Comparison of ENCODE assay signal across 18 mouse cellular contexts in the genomic region with DNA sequence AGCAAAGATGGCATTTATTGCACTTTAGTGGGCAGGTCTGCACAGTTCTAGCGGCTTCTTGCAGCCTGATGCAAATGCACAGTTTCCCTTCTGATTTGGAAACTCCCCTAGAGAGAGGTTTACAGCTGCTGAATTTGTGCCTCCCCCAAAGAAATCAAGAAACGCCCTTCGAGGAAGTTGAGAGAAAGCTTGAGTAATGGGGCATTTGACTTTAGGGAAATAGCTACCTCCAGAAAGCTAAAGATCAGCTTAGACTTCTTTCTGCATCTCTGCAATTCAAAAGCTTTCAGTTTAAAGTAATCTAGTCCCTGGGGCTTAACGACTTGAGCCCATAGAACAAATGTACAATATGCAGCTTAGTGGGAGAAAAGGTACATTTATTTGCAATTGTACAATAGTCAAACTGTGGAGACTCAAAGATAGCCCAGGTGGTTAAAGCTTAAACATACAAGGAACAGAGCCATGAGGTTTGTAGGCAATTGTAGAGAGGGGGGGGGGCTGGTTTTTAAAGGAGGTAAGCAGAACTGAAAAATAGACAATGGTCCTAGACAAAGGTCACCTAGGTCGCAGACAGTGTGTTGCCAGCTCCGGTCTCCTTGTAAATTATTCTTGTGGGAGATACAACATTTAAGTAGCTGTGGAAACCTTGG. TPM values are rescaled to one million over a fixed set of nuclear protein-coding genes. Genes with fewer than 3 reads are reported as not detected.
DNase-seq lines count a peak whose midpoint lies in the region; ATAC-seq and TF ChIP-seq lines count a peak whose summit lies in the region.
"Had no signal": no experiment of that assay in that cellular context is flagged by ENCODE, and none has a peak within 500 bp of the region (broad histone marks: within the 10 kb centered on the region; RNA-seq: fewer than 3 reads in every experiment).

No protein-coding gene starts in this region.

- H3K4me1 ChIP-seq in bone marrow, adult 2 months (ENCODE audit: control insufficient read depth, insufficient read depth, low read length): peaks cover 2% of the 10 kb centered on the region
- no peaks in the 10 kb centered on the region for H3K4me1 ChIP-seq in kidney, embryonic 14.5 days (ENCODE audit: control insufficient read depth, insufficient read depth, low read length)
- H3K4me1 ChIP-seq: embryonic facial prominence, embryonic 15.5 days; limb, embryonic 13.5 days; lung, embryonic 15.5 days had no signal

- DNase-seq in lung, postnatal 25 days (ENCODE audit: low spot score): peak; percentile 18
- DNase-seq in lung, adult 18-20 months: no peak
- DNase-seq in kidney, adult 8-10 months: no peak
- no peak for DNase-seq in layer of hippocampus, postnatal 14 days (ENCODE audit: low spot score in 2 of 2)
- no peak for DNase-seq in kidney, adult 9 months
- DNase-seq: adrenal gland, postnatal 10 days; kidney, postnatal 36 days; right cerebral cortex, postnatal 4 days; thymus, postnatal 4 days had no signal

- H3K9ac ChIP-seq in kidney, embryonic 14.5 days (ENCODE audit: low read depth, low read length): no peak overlapping the region
- H3K9ac ChIP-seq: embryonic facial prominence, embryonic 15.5 days; limb, embryonic 13.5 days; lung, embryonic 15.5 days had no signal

- H3K27me3 ChIP-seq in kidney, embryonic 14.5 days (ENCODE audit: control insufficient read depth, insufficient read depth, low read length): no peaks in the 10 kb centered on the region
- H3K27me3 ChIP-seq: embryonic facial prominence, embryonic 15.5 days; limb, embryonic 13.5 days; lung, embryonic 15.5 days had no signal

- TF ChIP-seq POLR2A in bone marrow, adult 2 months (IDR thresholded peaks at IDR 0.05; ENCODE audit: borderline replicate concordance, control insufficient read depth, low read depth, low read length): no peak

- peak; percentile 86 for ATAC-seq in megakaryocyte progenitor cell, adult 5-6 weeks (replicated peaks; ENCODE audit: poor library complexity)
- ATAC-seq in kidney, embryonic 14.5 days (ENCODE audit: low FRiP score, low TSS enrichment): no peak
- ATAC-seq: forebrain, embryonic 14.5 days had no signal

- no peaks in the 10 kb centered on the region for H3K36me3 ChIP-seq in kidney, embryonic 14.5 days (ENCODE audit: control insufficient read depth, insufficient read depth, low read length)
- H3K36me3 ChIP-seq: embryonic facial prominence, embryonic 15.5 days; limb, embryonic 13.5 days; lung, embryonic 15.5 days had no signal

- H3K4me3 ChIP-seq in bone marrow, adult 2 months (replicated peaks; ENCODE audit: control insufficient read depth, low read depth, low read length): no peak overlapping the region
- no peak overlapping the region for H3K4me3 ChIP-seq in kidney, embryonic 14.5 days (ENCODE audit: low read length)
- H3K4me3 ChIP-seq: embryonic facial prominence, embryonic 15.5 days; limb, embryonic 13.5 days; lung, embryonic 15.5 days had no signal

- 35% methylated on average over 6 of the region's 6 CpGs for WGBS in bone marrow, adult 2 months
- 48% methylated on average over 6 of the region's 6 CpGs for WGBS in kidney, embryonic 14.5 days

- H3K27ac ChIP-seq in bone marrow, adult 2 months (ENCODE audit: control insufficient read depth, insufficient read depth, low read depth, low read length, poor library complexity): peak overlapping the region; percentile 27; the same call in 1 of the 2 replicates
- no peak overlapping the region for H3K27ac ChIP-seq in kidney, embryonic 14.5 days (ENCODE audit: low read depth, low read length)
- H3K27ac ChIP-seq: embryonic facial prominence, embryonic 15.5 days; limb, embryonic 13.5 days; lung, embryonic 15.5 days had no signal

- no peak for TF ChIP-seq CTCF in bone marrow, adult 2 months (IDR thresholded peaks at IDR 0.05; ENCODE audit: control insufficient read depth, insufficient read depth, low read length)

- no peak overlapping the region for H3K4me2 ChIP-seq in kidney, embryonic 14.5 days (replicated peaks; ENCODE audit: low read depth, low read length)
- H3K4me2 ChIP-seq: embryonic facial prominence, embryonic 15.5 days; heart, embryonic 11.5 days; limb, embryonic 13.5 days; lung, embryonic 15.5 days; midbrain, embryonic 11.5 days had no signal

- H3K9me3 ChIP-seq in kidney, embryonic 14.5 days (ENCODE audit: control insufficient read depth, low read length): no peaks in the 10 kb centered on the region
- H3K9me3 ChIP-seq: embryonic facial prominence, embryonic 15.5 days; limb, embryonic 13.5 days; lung, embryonic 15.5 days had no signal

RNA-seq across cellular contexts. Expression of a gene that starts 21.8 kb away (rescaled TPM):
- polyA plus RNA-seq in bone marrow, adult 2 months (2011; ENCODE audit: insufficient read depth, insufficient read length, low replicate concordance, missing spikeins): 29.2 and 48.6 TPM in 2 replicates
- total RNA-seq in megakaryocyte progenitor cell, adult 5-6 weeks (2015): 135 and 156 TPM in 2 replicates
- total RNA-seq in megakaryocyte progenitor cell, adult 5-6 weeks (2017): 56.3 and 96.1 TPM in 2 replicates
- total RNA-seq in layer of hippocampus, postnatal 14 days (2021): 10 to 100 TPM; 40.3 to 46.0 TPM
- 165 and 168 TPM in 2 replicates for polyA plus RNA-seq in kidney, embryonic 14.5 days (2014; fragmentation: Nextera tagmentation; extraction: Ambion mirVana)
